ENCODE assay signal across 8 mouse cellular contexts in the genomic region with DNA sequence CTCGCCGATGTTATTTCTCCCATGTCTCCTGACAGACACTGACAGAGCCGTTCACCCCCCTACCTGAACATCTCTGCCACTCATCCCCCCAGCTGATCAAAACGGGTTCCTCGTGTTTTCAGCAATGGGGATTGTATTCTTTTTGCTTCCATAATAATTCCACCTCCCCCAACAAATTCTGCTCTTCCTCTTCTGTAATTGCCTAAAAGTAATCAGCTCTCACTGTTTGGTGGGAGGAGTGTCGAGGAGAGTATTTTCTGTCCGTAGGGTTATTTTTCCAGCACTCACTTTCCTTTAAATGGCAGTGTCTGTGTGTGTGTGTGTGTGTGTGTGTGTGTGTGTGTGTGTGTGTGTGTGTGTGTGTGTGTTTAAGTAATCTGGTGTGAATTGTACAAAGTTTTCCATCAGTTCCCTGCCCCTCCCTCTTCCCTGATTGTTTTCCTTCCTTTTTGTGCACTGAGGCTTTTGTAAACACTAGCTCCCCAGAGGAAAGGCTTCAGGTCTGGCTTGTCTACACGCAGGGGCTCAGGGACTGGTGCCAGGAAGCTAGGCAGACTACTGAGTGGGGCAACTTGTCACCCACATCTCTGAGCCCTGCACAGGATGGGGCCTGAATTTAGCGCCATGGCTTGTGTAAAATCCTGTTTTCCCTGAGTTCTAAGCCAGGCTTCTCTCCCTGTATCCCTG. TPM values are rescaled to one million over a fixed set of nuclear protein-coding genes. Genes with fewer than 3 reads are reported as not detected.
DNase-seq lines count a peak whose midpoint lies in the region; ATAC-seq and TF ChIP-seq lines count a peak whose summit lies in the region.

No protein-coding gene starts in this region.

- TF ChIP-seq CTCF in spleen, adult 2 months (IDR thresholded peaks at IDR 0.05; ENCODE audit: extremely low read depth, insufficient read depth, insufficient read length, insufficient replicate concordance), result no peak

- H3K27ac ChIP-seq in spleen, adult 2 months (ENCODE audit: insufficient read depth, low read length), result peak overlapping the region; percentile 76
- H3K27ac ChIP-seq in heart, embryonic 13.5 days (replicated peaks), result peak overlapping the region; percentile 92
- peak overlapping the region; percentile 89 for H3K27ac ChIP-seq in kidney, embryonic 15.5 days

- WGBS in spleen, adult 2 months, result 5% methylated on average over 9 of the region's 9 CpGs
- 11% methylated on average over 9 of the region's 9 CpGs for WGBS in heart, embryonic 13.5 days
- WGBS in kidney, embryonic 15.5 days, result 4% methylated on average over 9 of the region's 9 CpGs

- no peak for ATAC-seq in heart, embryonic 13.5 days (ENCODE audit: extremely low read depth, insufficient number of reproducible peaks, low FRiP score, low TSS enrichment)
- no peak for ATAC-seq in kidney, embryonic 15.5 days (replicated peaks; ENCODE audit: low FRiP score)

- peak overlapping the region; percentile 83 for H3K9ac ChIP-seq in heart, embryonic 13.5 days
- peak overlapping the region; percentile 42 for H3K9ac ChIP-seq in kidney, embryonic 15.5 days

- H3K4me3 ChIP-seq in spleen, adult 2 months (ENCODE audit: extremely low read depth, insufficient read depth, insufficient read length), result peak overlapping the region; percentile 78
- peak overlapping the region; percentile 80 for H3K4me3 ChIP-seq in heart, embryonic 13.5 days
- H3K4me3 ChIP-seq in kidney, embryonic 15.5 days (replicated peaks), result peak overlapping the region; percentile 64

- DNase-seq in spleen, adult 2 months (ENCODE audit: low read depth in 1 of 2, low spot score in 2 of 2), result no peak
- no peak for DNase-seq in spleen, postnatal 14 days (ENCODE audit: low spot score in 2 of 2)
- DNase-seq in cerebellum, postnatal 25 days, result peak; percentile 47 to 66
- peak; percentile 85 to 90 for DNase-seq in lung, postnatal 4 days
- no peak for DNase-seq in B cell, adult 2 months
- DNase-seq in ovary, postnatal 10 days (ENCODE audit: low spot score), result no peak

- no peaks in the 10 kb centered on the region for H3K27me3 ChIP-seq in spleen, adult 2 months (ENCODE audit: control insufficient read depth, insufficient read depth, low read length)
- H3K27me3 ChIP-seq in heart, embryonic 13.5 days (replicated peaks), result no peaks in the 10 kb centered on the region
- no peaks in the 10 kb centered on the region for H3K27me3 ChIP-seq in kidney, embryonic 15.5 days

- peaks cover 34% of the 10 kb centered on the region for H3K4me1 ChIP-seq in spleen, adult 2 months (ENCODE audit: control insufficient read depth, insufficient read depth, insufficient read length)
- H3K4me1 ChIP-seq in heart, embryonic 13.5 days, result peaks cover 87% of the 10 kb centered on the region
- peaks cover 57% of the 10 kb centered on the region for H3K4me1 ChIP-seq in kidney, embryonic 15.5 days

- H3K36me3 ChIP-seq in spleen, adult 2 months (ENCODE audit: control insufficient read depth, insufficient read depth, low read length), result peaks cover 26% of the 10 kb centered on the region
- peaks cover 29% of the 10 kb centered on the region for H3K36me3 ChIP-seq in heart, embryonic 13.5 days
- H3K36me3 ChIP-seq in kidney, embryonic 15.5 days, result peaks cover 13% of the 10 kb centered on the region

- H3K9me3 ChIP-seq in heart, embryonic 13.5 days, result no peaks in the 10 kb centered on the region
- H3K9me3 ChIP-seq in kidney, embryonic 15.5 days (replicated peaks), result no peaks in the 10 kb centered on the region

- H3K4me2 ChIP-seq in heart, embryonic 13.5 days, result peak overlapping the region; percentile 82
- peak overlapping the region; percentile 81 for H3K4me2 ChIP-seq in kidney, embryonic 15.5 days

- TF ChIP-seq POLR2A in spleen, adult 2 months (IDR thresholded peaks at IDR 0.05; ENCODE audit: low read depth, low read length), result no peak

RNA-seq across cellular contexts. Expression of gene Btg2, which starts 0.7 kb away (rescaled TPM):
- polyA plus RNA-seq in spleen, adult 2 months (2012; rRNA removed), result 115 and 123 TPM in 2 replicates
- 33.1 and 37.0 TPM in 2 replicates for polyA plus RNA-seq in heart, embryonic 13.5 days (2015; fragmentation: Nextera tagmentation; extraction: Ambion mirVana)
- 31.1 and 32.2 TPM in 2 replicates for polyA plus RNA-seq in kidney, embryonic 15.5 days (2015; fragmentation: Nextera tagmentation; extraction: Ambion mirVana)

RNA-seq across cellular contexts. Expression of gene Chit1, which starts 31.4 kb away (rescaled TPM):
- polyA plus RNA-seq in spleen, adult 2 months (2012; rRNA removed), result 0.20 TPM in 1 of 2 replicates, not detected in the other
- 0.59 and 0.75 TPM in 2 replicates for polyA plus RNA-seq in heart, embryonic 13.5 days (2015; fragmentation: Nextera tagmentation; extraction: Ambion mirVana)
- polyA plus RNA-seq in kidney, embryonic 15.5 days (2015; fragmentation: Nextera tagmentation; extraction: Ambion mirVana), result 0.30 and 0.31 TPM in 2 replicates

RNA-seq across cellular contexts. Expression of gene Fmod, which starts 42.6 kb away (rescaled TPM):
- polyA plus RNA-seq in spleen, adult 2 months (2012; rRNA removed), result 10.6 and 12.4 TPM in 2 replicates
- polyA plus RNA-seq in heart, embryonic 13.5 days (2015; fragmentation: Nextera tagmentation; extraction: Ambion mirVana), result 22.8 and 26.3 TPM in 2 replicates
- 11.6 and 12.4 TPM in 2 replicates for polyA plus RNA-seq in kidney, embryonic 15.5 days (2015; fragmentation: Nextera tagmentation; extraction: Ambion mirVana)

Comparison
In these comparisons a context has a peak if more than half of its experiments do, and no peak if none do; other contexts are left out.
1. DNase-seq: peak in cerebellum, postnatal 25 days (2 of 2) and lung, postnatal 4 days (2 of 2); none in spleen, adult 2 months (0 of 2), spleen, postnatal 14 days (0 of 2), B cell, adult 2 months (0 of 2) and ovary, postnatal 10 days (single experiment).
2. Peak in every context shown above with its lines, with median percentiles within 50 percentile points of each other: H3K27ac ChIP-seq and H3K4me3 ChIP-seq.